Mouse (Mus musculus) left cerebral cortex, postnatal 14 days (tissue): ENCODE results near the gene Trp53tg5. TPM values are rescaled to one million over a fixed set of nuclear protein-coding genes. Genes with fewer than 3 reads are reported as not detected.

Experiments
- DNase-seq, 2 experiments: peaks; one replicate each; pipeline ENCODE4 v3.0.0; 2021 to 2022; ENCODE audit warnings: low spot score in 2 of 2, mixed read lengths in 1 of 2
- intact Hi-C: fragments of 180-260 bp; cut with DNase I; formaldehyde crosslinking; loops from one replicate; pipeline ENCODE4 v1.15.1; 2025
- total RNA-seq, 2 experiments: library from RNA; stranded (reverse); gene quantifications; 2 replicates each; pipeline ENCODE4 v1.2.3; 2021

Trp53tg5 gene
- total RNA-seq, 2 experiments from 2014 or later = not detected

GRCm38 (mm10) chr2:164497691-164498268, 24.3 kb upstream of the Trp53tg5 start:
- intact Hi-C loops = loop anchor here (2.0 kb wide), 1 partner anchor 37 kb away; the partner anchor contains the start of gene Gm20458

GRCm38 (mm10) chr2:164496847-164497690, 23.5 kb upstream of the Trp53tg5 start, which contains the start of gene Pigt:
Pigt (plus strand) TSS chr2:164497520.
- intact Hi-C loops = loop anchor here (2.0 kb wide), 1 partner anchor 36 kb away; the partner anchor contains the start of gene Gm20458

More at GRCm38 (mm10) chr2:164497691-164498268, 24.3 kb upstream of the Trp53tg5 start:
- no peak for DNase-seq

GRCm38 (mm10) chr2:164496331-164496730, 22.8 kb upstream of the Trp53tg5 start:
- DNase-seq = no peak
- intact Hi-C loops = loop anchor here (2.0 kb wide), 1 partner anchor 36 kb away; the partner anchor contains the start of gene Gm20458

More at GRCm38 (mm10) chr2:164496847-164497690, 23.5 kb upstream of the Trp53tg5 start, which contains the start of gene Pigt:
- peak; percentile 84 to 89 for DNase-seq

GRCm38 (mm10) chr2:164494126-164494525, 20.6 kb upstream of the Trp53tg5 start:
- peak in 1 of 2 experiments; percentile 18 for DNase-seq
- intact Hi-C loops = no loop called here

- DNase-seq = peak in 1 of 2 experiments; percentile 58
- intact Hi-C loops = no loop called here
Observed at GRCm38 (mm10) chr2:164487812-164488211, 14.3 kb upstream of the Trp53tg5 start.

GRCm38 (mm10) chr2:164487115-164487527, 13.6 kb upstream of the Trp53tg5 start:
- DNase-seq = no peak
- intact Hi-C loops = no loop called here

GRCm38 (mm10) chr2:164486258-164487114, 13.0 kb upstream of the Trp53tg5 start:
- peak; percentile 82 to 86 for DNase-seq
- intact Hi-C loops = no loop called here

- DNase-seq = peak in 1 of 2 experiments; percentile 67
- intact Hi-C loops = no loop called here
Observed at GRCm38 (mm10) chr2:164485681-164486257, 12.2 kb upstream of the Trp53tg5 start, which contains the start of gene Dbndd2. Dbndd2 (plus strand) TSS chr2:164486106.

- intact Hi-C loops = loop anchor here (5.0 kb wide), 1 partner anchor 47 kb away; no protein-coding TSS in a partner anchor
- peak; percentile 67 for DNase-seq
Observed at GRCm38 (mm10) chr2:164470254-164470653, 3.3 kb downstream of the Trp53tg5 start.

- DNase-seq = no peak
- intact Hi-C loops = no loop called here
Observed at GRCm38 (mm10) chr2:164466787-164467186, 6.7 kb downstream of the Trp53tg5 start.

GRCm38 (mm10) chr2:164465161-164465560, 8.4 kb downstream of the Trp53tg5 start:
- intact Hi-C loops = no loop called here
- no peak for DNase-seq

- peak; percentile 97 to 98 for DNase-seq
- intact Hi-C loops = loop anchor here (2.0 kb wide), 1 partner anchor 36 kb away; the partner anchor contains the start of gene Pigt
Observed at GRCm38 (mm10) chr2:164460745-164461551, 12.6 kb downstream of the Trp53tg5 start, which contains the start of gene Gm20458. Gm20458 (plus strand) TSS chr2:164460967.

GRCm38 (mm10) chr2:164458535-164458934, 15.0 kb downstream of the Trp53tg5 start:
- DNase-seq = no peak
- intact Hi-C loops = loop anchor here (10.0 kb wide), 1 partner anchor 106 kb away; the partner anchor contains the start of gene Wfdc2

- intact Hi-C loops = loop anchor here (10.0 kb wide), 1 partner anchor 107 kb away; the partner anchor contains the start of gene Wfdc2
- DNase-seq = no peak
Observed at GRCm38 (mm10) chr2:164457942-164458341, 15.6 kb downstream of the Trp53tg5 start.

GRCm38 (mm10) chr2:164456864-164457300, 16.6 kb downstream of the Trp53tg5 start, which contains the start of gene Sys1:
Sys1 (plus strand) TSS chr2:164456964.
- DNase-seq = peak; percentile 36 to 44
- intact Hi-C loops = loop anchor here (10.0 kb wide), 1 partner anchor 108 kb away; the partner anchor contains the start of gene Wfdc2

- intact Hi-C loops = loop anchor here (10.0 kb wide), 1 partner anchor 108 kb away; the partner anchor contains the start of gene Wfdc2
- DNase-seq = no peak
Observed at GRCm38 (mm10) chr2:164456413-164456812, 17.1 kb downstream of the Trp53tg5 start.
